Mouse (Mus musculus) kidney, adult 2 months (tissue): Measurements from ENCODE around the gene Crkl. TPM values are rescaled to one million over a fixed set of nuclear protein-coding genes. Genes with fewer than 3 reads are reported as not detected.

ENCODE experiments used
- DNase-seq: peaks from one replicate; pipeline ENCODE4 v3.0.0; 2021
- H3K27ac ChIP-seq: fragments of 200-500 bp; 2 replicates; pipeline ENCODE4 v1.5.1; 2012; ENCODE audit warnings: low read depth, low read length, control low read depth, inconsistent platforms; ENCODE audit not compliant: insufficient read depth
- H3K27me3 ChIP-seq: fragments of 200-500 bp; replicated peaks from 2 replicates; pipeline ENCODE4 v1.6.1; 2012; ENCODE audit warnings: mild to moderate bottlenecking, moderate library complexity, low read length, inconsistent platforms; ENCODE audit not compliant: control insufficient read depth, insufficient read depth
- H3K36me3 ChIP-seq: fragments of 200-500 bp; 2 replicates; pipeline ENCODE4 v1.6.1; 2012; ENCODE audit warnings: mild to moderate bottlenecking, moderate library complexity, low read length, inconsistent platforms; ENCODE audit not compliant: control insufficient read depth, insufficient read depth
- H3K4me1 ChIP-seq: fragments of 200-500 bp; 2 replicates; pipeline ENCODE4 v1.6.1; 2011; ENCODE audit warnings: low read length; ENCODE audit not compliant: control insufficient read depth, insufficient read depth
- H3K4me3 ChIP-seq: fragments of 200-500 bp; 2 replicates; pipeline ENCODE4 v1.5.1; 2011; ENCODE audit warnings: mild to moderate bottlenecking, low read depth, low read length, control low read depth; ENCODE audit not compliant: insufficient read depth
- CTCF ChIP-seq: fragments of 200-500 bp; conservative IDR thresholded peaks from 2 replicates; pipeline ENCODE4 v1.5.1; 2011; ENCODE audit warnings: low read depth, mild to moderate bottlenecking, control low read depth, low read length, moderate library complexity, mixed read lengths; ENCODE audit not compliant: insufficient read depth, insufficient read length
- POLR2A ChIP-seq: fragments of 200-500 bp; IDR thresholded peaks from one replicate; pipeline ENCODE4 v1.6.1; 2011; ENCODE audit warnings: low read depth, low read length, control low read depth
- WGBS: fragments of 180-500 bp; shearing (Covaris S2); methylation state at CpG from one replicate; pipeline ENCODE4 v1.1.7; 2018; 5-methylcytosine and 5-hydroxymethylcytosine counted together
- polyA plus RNA-seq: library from polyadenylated mRNA; depleted of rRNA; stranded (reverse); fragments of >200 nt; gene quantifications from 2 replicates; pipeline ENCODE4 v1.2.3, GENCODE M21; 2012

The Crkl gene
- polyA plus RNA-seq, 1 experiment: 34.4 TPM

DNA sequence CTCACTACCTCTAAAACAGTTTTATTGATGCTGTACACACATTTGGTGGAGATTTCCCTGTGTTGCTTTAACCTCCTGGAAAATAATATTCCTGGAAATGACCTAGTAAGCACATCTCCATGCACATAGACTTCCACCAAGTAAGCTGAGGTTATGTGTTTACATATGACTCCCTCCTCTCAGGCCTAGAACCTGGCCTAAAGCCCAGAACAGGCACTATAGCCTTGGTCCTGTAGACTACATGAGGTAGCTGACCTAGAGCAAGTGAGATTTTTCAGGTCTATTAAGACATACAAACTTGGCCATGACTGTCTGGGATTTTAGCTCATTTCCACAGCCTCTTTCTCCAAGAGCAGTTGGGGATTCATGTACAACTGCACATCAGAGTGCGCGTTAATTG, 58.4 kb downstream of the Crkl start:
- Histone ChIP-seq H3K36me3 (no peaks in the 10 kb centered on the region), H3K27ac (peak overlapping the region; percentile 93), H3K4me3 (no peak overlapping the region), H3K27me3 (no peaks in the 10 kb centered on the region), H3K4me1 (peaks cover 23% of the 10 kb centered on the region; the same call in 1 of the 2 replicates)
- no peak for DNase-seq
- TF ChIP-seq CTCF (no peak), POLR2A (no peak)
- WGBS: 70% methylated on average over 2 of the region's 2 CpGs

- Histone ChIP-seq H3K36me3 (no peaks in the 10 kb centered on the region), H3K27me3 (no peaks in the 10 kb centered on the region), H3K4me1 (peaks cover 23% of the 10 kb centered on the region; the same call in 1 of the 2 replicates), H3K27ac (peak overlapping the region; percentile 93), H3K4me3 (no peak overlapping the region)
- no peak for TF ChIP-seq CTCF
- no peak for TF ChIP-seq POLR2A
- 21% methylated on average over 2 of the region's 2 CpGs for WGBS
- DNase-seq: peak; percentile 84
These were observed 58.9 kb downstream of the Crkl start for GRCm38 (mm10) chr16:17510686-17511085.

GRCm38 (mm10) chr16:17511431-17511830, 59.6 kb downstream of the Crkl start:
- WGBS: 50% methylated on average over 4 of the region's 4 CpGs
- H3K27me3 ChIP-seq: no peaks in the 10 kb centered on the region
- no peak for TF ChIP-seq POLR2A
- TF ChIP-seq CTCF: no peak
- peaks cover 23% of the 10 kb centered on the region; the same call in 1 of the 2 replicates for H3K4me1 ChIP-seq
- H3K4me3 ChIP-seq: no peak overlapping the region
- DNase-seq: peak; percentile 64
- H3K27ac ChIP-seq: no peak overlapping the region
- no peaks in the 10 kb centered on the region for H3K36me3 ChIP-seq

GRCm38 (mm10) chr16:17518910-17519309, 67.1 kb downstream of the Crkl start:
- TF ChIP-seq POLR2A: no peak
- no peak for TF ChIP-seq CTCF
- Histone ChIP-seq H3K27ac (no peak overlapping the region), H3K27me3 (no peaks in the 10 kb centered on the region), H3K36me3 (peaks cover 12% of the 10 kb centered on the region; the same call in 1 of the 2 replicates), H3K4me1 (peaks cover 5% of the 10 kb centered on the region), H3K4me3 (no peak overlapping the region)
- peak; percentile 56 for DNase-seq
- WGBS: 59% methylated on average over 2 of the region's 2 CpGs

GRCm38 (mm10) chr16:17524156-17524555, 72.4 kb downstream of the Crkl start:
- DNase-seq: no peak
- Histone ChIP-seq H3K36me3 (peaks cover 10% of the 10 kb centered on the region; the same call in 1 of the 2 replicates), H3K27ac (no peak overlapping the region), H3K4me1 (peaks cover 4% of the 10 kb centered on the region; the same call in 1 of the 2 replicates), H3K27me3 (no peaks in the 10 kb centered on the region), H3K4me3 (no peak overlapping the region)
- WGBS: 93% methylated on average over 11 of the region's 11 CpGs
- no peak for TF ChIP-seq POLR2A
- TF ChIP-seq CTCF: no peak

- Histone ChIP-seq H3K36me3 (peaks cover 6% of the 10 kb centered on the region; the same call in 1 of the 2 replicates), H3K4me3 (no peak overlapping the region), H3K27ac (peak overlapping the region; percentile 2; the same call in 1 of the 2 replicates), H3K4me1 (peaks cover 7% of the 10 kb centered on the region), H3K27me3 (no peaks in the 10 kb centered on the region)
- TF ChIP-seq POLR2A (no peak), CTCF (no peak)
- no peak for DNase-seq
- 76% methylated on average over 3 of the region's 3 CpGs for WGBS
These were observed 73.7 kb downstream of the Crkl start for GRCm38 (mm10) chr16:17525524-17525923.

GRCm38 (mm10) chr16:17526223-17526622, 74.4 kb downstream of the Crkl start:
- WGBS: 64% methylated on average over 6 of the region's 6 CpGs
- Histone ChIP-seq H3K4me3 (no peak overlapping the region), H3K36me3 (peaks cover 6% of the 10 kb centered on the region; the same call in 1 of the 2 replicates), H3K27me3 (no peaks in the 10 kb centered on the region), H3K27ac (peak overlapping the region; percentile 2), H3K4me1 (peaks cover 7% of the 10 kb centered on the region)
- peak; percentile 83 for DNase-seq
- TF ChIP-seq POLR2A: no peak
- no peak; the same call in 1 of the 2 replicates for TF ChIP-seq CTCF

- no peak for DNase-seq
- no peaks in the 10 kb centered on the region for H3K27me3 ChIP-seq
- H3K36me3 ChIP-seq: peaks cover 2% of the 10 kb centered on the region; the same call in 1 of the 2 replicates
- no peak overlapping the region for H3K27ac ChIP-seq
- no peak for TF ChIP-seq CTCF
- TF ChIP-seq POLR2A: no peak
- H3K4me3 ChIP-seq: no peak overlapping the region
- H3K4me1 ChIP-seq: peaks cover 12% of the 10 kb centered on the region
These were observed 75.8 kb downstream of the Crkl start for GRCm38 (mm10) chr16:17527606-17528005.
